Mouse (Mus musculus): Measurements from ENCODE around the gene Mamld1.
"Not testable (repeated sequence)": the region's sequence is repeated elsewhere in the genome, so short reads cannot be mapped to it uniquely, and the experiment has no call there.

Mamld1 gene

DNA sequence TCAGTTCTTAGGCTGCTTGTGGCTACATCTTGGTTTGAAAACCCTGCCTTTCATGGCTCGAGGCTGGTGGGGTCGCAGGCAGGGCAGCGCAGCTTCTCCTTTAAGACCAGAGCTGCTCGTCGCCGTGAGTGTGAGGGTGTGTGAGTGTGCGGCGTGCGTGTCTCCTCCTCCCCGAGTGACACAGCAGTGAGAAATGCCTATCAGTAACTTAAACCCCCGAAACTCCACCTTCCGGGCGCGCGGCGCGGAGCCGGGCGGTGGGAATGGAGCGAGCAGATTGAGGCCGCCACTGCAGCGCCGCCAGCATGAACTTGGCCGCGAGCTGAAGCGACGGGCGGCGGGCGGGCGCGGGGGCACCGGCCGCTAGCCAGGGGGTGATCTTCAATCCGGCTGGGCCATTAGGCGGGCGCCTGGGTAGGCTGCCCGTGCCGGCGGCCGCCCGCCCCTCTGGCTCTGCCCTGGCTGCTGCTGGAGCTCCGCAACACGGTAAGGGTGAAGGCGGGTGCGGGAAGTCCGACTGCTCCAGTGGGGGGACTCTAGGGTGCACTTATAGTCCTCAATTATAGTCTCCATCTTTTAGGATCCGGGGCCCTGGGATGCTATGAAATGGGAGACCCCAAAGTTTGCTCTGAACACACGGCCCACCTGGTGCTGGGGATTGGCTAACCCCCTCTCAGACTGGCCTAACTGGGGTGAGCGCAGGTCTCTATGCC lies at the start of gene Mamld1:
Gene Mamld1, plus strand, starts transcription at position 393 of the 713 bp plus-strand sequence.
- peak; percentile 88 for DNase-seq

DNA sequence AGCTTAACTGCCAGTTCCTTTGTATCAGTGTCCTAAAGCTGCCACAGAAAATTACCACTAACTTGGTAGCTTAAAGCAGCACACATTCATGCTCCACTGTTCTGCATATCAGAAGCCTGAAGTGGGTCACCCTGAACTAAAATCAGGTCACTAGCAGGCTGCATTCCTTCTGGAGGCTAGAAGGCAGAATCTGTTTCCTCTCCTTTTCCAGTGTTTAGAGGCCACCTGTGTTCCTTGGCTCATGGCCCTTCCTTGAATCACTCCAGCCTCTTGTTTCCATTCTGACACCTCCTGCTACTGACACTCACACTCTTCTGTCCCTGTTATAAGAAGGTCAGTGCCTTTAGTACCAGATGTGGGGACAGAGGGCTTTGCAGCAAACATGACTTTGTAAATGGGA lies 25.3 kb upstream of the Mamld1 start:
- no peak for DNase-seq

DNA sequence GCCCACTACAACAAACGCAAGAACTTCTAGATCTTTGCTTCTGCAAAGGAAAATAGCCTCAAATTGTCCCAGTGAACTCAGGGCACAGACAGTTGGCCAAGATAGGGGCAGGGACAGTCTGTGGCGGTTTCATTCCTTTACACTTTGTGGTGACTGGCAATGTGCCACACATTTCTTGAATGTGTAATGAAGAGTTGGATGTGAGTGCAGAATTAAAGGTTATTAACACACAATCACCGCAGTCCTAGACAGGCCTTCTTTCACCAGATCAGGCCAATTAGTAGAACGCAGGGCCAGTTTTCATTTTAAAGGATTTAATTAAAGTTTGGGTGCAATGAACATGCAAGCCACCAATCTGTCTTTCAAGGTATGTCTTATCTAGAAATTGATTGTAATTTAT lies 22.0 kb upstream of the Mamld1 start:
- no peak for DNase-seq

DNA sequence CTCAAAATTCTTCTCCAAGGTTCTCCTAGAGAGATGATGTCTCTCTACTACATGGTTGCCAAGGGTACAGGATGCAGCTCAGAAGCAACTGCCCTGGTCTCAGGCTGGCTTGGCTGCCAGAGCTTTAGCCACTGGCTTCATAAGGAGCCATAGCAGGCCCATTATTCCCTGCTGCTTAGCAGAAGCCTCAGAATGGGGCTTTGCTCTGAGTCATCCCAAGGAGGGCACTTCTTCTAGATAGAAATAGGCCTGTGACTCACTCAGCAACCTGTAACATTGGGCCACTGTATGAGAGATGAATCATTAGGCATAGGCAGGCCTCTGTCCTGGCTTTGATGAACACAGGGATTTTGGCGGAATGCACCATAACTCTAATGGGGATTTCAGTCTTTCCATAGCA lies 21.1 kb upstream of the Mamld1 start:
- not testable (repeated sequence) for DNase-seq

DNA sequence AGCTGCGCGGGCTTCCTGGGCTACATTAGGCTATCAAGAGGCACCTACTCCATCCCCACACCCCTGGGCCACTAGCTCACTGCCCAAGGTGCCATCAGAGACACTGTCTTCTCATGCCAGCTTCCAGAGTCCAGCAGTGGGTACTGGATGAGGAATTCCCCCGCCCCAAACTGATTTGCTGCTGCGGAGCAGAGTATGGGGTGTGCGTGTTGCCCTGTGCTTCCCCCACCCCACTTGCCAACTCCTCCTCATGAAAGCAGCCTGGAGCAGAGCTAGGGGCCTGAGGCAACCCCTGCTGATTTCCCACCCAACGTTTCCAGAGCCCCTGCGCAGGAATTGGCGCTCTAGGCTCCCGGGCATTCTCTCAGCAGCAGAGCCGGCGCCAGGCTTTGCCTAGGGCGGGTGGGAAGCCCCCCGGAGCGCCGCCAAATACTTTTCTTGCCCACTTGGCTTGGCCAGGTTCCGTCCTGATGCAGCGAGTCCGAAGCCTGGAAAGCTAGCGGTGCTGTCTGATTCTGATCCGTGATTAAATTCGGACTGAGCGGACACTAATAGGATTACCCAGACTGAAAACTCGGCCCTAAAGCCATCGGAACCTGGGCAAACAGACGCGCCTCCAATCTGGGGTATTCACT lies 738 bp downstream of the Mamld1 start:
- DNase-seq = peak; percentile 73

DNA sequence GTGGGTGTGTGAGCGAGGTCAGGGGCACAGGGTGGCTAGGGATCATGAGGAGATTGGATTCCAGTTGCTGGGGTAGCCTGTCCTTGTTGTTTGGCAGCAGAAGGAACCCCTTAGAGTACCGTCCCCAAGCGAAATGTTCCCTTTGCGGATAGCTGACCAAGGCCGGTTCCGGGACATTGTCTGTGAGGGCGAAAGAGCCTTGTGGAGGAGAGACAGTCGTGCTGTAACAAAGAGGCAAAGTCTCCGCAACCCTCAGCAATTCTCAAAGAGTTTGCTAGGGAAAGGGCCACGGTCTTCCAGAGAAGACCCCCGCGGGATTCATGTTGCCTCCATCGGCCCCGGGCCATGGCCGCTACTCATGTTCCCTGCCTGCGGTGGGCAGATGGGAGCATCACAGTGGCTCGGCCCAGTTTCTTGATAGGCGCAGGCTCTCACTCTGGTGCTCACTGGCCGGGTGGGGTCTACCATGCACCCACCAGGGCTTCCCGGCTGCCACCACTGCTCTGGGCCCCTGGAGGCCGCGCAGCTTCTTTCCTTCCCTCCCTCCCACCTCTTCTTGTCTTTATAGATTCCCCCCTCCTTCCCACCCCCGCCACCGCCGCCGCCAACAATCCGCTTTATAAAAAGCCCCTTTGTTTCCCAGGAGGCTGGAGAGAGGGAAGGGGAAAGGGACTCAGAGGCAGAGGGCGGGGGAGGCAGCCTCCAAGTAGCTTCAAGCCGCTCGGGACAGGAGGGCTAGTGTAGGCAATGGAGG lies 1.5 kb downstream of the Mamld1 start:
- peak; percentile 92 for DNase-seq

DNA sequence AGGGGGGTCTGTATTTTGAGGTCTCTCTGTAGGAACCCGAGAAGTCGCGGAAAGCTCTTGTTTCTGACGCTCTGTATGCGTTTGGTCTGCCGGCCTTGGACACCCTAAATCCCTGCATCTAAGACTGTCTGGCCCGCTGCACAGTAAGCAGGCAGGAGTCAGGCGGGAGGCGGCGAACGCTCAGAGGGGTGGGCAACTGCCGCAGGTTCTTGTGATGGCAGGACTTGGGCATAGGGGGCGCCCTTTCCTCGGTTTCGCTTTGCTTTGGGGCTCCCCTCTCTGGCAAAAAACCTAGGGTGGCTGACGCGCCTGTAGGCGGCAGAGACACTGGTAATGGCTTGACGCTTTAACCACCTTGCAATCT lies 2.0 kb downstream of the Mamld1 start:
- DNase-seq = peak; percentile 89

DNA sequence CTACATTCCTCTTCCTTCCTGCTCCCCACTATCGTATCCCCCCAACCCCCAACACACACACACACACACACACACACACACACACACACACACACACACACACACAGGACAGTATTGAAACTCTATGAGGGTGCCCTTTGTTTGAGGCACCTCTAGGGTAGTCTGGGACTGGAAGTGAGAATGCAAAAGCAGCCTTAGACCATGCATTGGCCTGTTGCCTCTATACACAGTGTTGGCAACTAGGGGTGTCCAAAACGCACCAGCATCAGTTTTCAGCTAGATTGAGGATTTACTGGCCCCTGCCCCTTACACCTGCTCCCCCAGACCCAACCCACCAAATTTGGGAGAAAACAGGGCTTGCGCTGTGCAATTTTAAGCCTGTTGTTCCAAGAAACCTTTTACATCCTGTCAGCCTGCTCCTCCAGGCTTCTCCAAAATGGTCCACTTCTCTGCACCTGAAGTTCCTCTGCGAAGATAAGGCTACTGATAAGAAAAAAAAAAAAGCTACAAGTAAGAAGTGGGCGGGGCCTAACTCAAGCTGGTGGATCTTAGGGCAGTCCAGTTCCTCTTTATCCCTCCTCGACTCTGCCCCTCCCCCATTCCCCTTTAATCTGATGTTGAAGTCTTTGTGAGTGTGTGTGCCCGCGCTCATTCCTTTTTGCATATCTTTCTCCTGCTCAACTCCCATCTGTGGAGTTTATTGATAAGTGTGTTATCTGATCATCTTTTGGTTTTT lies 2.6 kb downstream of the Mamld1 start:
- peak; percentile 78 for DNase-seq

DNA sequence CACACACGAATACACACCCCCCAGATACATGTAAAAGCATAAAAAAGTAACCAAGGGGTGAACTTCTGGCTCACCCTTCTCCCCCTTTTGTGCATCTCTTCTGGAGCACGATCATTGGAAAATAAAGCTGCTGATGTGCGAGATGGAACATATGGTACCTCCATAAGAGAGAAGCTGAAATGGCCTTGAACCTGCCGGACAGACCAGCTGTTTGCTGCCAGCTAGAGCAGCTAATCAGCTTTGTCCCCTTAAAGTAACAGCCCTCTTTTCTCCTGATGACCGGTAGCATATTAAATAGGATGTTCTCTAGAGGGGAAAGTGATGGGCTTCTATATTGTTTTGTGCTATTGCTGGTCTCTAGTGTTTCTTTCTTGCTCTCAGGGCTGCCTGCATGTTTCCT lies 3.2 kb downstream of the Mamld1 start:
- peak; percentile 64 for DNase-seq

DNA sequence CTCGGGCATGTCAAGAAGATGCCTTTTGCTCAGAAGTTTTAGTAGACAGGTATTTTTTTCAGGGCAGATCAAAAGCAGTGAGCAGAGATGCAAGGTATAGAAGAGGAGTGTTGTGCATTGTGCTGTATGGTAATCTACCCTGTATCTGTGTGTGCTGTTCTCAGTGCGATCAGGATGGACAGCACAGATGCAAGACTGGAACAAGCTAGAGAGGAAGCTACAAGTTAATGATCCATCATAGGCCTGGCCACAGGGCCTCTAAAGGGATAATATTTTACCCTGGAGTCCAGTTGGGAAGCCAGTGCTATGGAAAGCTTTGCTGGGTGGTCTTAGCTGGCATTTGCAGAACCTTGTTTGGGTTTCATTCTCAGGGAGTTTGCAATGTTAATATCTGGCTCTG lies 6.9 kb downstream of the Mamld1 start:
- no peak for DNase-seq

DNA sequence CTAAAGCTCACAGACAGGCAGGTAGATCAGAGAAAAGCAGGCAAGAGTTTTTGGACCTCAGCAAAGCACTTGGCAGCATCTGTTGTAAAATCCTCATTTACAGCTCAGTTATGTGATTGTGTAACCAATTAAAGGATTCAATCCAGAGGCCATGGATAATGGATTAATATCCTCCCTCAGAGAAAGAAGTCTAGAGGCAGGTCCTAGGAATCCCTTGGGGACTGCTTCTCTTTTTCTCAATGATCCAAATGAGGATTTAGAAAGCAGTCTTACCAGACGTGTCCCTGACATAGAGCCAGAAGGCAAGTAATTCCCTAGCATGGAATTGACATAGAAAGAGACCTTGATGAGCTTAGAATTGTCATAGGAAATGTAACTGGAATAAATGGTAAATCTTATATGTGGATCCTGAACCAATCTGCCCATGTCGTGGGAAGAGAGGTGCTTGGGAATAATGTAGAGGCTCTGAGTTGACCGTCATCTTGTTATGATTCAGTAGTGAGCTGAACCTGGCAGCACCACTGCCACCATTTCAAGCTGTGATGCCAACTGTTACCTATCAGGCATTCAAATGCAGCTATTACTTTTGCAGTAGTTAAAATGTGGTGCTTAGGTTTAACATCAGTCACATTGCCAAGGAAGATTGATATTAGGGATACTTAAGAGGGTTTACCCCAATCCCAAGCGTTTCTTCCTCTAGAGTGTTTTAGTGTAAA lies 35.2 kb downstream of the Mamld1 start:
- DNase-seq = no peak

DNA sequence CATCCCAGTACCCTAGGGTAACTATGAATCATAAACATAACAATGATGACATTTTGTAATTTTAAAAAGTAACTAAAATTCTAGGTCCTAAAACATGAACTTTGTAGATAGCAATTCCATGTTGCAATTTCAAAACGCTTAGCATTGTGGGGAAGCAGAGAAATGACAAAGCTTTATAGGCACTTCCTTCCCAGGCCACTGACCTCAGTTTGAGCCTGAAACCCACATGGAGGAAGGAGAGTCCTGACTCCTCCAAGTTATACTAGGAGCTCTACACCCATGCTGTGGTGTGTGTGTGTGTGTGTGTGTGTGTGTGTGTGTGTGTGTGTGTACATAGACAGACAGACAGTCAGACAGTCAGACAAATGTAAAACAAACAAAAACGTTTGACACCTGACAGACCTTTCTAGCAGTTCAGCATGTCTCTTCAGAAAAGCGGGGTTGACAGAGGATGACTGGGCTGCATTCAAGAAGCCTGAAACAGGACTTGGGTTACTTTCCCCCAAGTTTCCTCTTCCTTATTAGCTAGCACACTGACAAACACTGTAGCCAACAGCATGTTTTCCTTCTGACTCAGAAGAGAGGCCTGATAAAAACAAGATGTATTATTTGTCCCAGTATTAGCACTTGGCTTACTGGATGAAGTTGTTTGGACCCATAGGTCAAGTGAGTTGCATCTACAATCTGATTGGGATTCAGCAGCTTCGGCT lies 37.5 kb downstream of the Mamld1 start:
- DNase-seq = no peak

DNA sequence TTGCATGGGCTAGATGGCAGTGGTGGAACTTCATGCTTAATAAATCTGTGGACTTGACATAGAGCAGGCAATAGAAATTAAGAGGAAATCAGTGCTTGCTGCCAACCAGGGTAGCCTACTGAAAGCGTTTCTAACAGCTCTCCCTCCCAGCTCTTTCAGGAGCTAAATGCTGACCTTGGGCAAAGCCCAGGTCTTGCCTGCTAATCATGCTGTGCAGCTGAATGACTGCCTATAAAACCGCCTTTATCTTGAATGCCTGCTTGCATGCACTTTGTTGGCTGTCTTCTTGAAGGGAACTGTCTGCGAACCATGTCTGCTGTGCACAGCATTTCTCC lies 38.0 kb downstream of the Mamld1 start:
- no peak for DNase-seq

DNA sequence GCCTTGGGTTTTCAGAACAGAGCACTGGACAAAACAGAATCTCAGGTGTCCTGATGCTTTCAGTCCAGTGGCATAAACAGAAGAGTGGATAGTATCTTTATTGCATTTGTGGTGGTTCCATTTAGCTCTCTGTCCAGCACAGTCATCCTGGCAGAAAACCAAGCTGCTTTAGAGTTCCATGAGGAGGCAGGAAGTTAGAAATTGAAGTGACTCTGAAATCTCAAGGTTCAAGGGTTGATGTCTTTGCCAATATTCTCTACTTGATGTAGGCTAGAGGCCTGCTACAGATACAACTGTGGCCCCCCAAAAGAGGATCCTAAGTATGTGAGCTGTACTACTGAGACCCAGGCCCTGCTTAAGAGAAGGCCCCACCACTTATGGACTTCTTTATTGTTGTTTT lies 55.8 kb downstream of the Mamld1 start:
- no peak for DNase-seq

DNA sequence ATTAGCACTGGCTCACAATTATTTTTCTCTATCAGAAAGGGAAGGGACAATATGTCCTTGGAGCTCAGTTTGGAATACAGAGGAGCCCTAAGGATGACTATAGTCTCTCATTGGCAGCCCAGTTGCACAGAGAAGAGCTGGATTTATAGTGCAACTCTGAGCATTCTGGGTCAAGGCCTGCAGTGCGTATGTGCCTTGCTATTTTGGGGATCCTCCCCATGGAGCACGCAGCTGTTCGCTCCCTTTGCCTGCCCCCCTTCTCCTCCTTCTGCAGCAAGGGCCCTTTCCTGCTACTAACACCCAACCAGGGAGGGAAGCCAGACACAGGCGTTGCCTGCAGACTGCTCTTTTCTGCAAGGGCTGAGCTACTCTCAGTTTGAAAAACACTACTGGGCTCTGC lies 56.3 kb downstream of the Mamld1 start:
- no peak for DNase-seq

DNA sequence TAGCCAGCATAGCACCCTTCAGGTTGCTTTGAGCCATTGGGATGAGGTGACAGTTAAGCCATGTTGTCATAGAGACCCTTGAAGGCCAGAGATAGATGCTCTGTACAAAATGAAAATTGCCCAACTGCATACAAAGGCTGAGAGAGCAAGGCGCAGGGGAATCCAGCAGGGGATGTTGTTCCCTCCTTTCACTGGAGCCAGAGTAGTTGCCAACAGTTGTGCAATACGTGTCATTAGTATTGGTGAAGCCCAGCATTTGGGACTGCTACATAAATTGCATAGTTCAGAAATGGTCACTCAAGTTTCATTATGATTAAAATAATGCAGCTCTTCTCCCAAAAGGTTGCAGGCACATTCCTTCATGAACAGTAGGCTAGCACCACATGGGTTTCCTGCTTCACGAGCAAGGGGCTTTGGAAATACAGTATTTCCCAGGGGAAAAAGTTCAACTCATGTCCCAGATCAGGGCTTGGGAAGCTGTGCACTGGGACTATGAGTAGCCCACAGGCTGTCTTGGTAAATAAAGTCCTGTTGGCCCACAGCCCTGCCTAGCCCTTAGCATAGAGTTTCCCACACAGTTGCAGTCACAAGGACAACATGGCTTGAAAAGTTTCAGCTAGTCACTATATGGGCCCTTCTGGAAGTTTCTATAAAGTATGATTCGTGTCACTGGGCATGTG lies 58.1 kb downstream of the Mamld1 start:
- no peak for DNase-seq

DNA sequence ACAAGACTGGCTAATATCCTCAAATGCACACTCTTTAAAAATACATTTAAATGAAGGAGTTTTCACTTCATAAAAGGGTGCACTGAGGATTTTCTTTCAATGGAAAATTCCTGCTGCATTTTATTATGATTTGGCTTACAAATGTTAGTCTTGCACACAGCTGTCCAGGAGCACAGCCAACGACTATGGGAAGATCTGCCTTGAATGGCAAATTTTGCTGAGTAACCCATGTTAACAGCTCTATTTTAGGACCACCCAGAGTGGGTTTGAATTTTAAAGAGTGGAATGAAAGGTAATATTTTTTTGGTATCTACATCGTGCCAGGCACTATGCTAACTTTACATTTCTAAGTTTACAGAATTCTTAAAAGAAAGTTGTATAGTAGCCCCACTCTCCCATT lies 60.3 kb downstream of the Mamld1 start:
- no peak for DNase-seq

DNA sequence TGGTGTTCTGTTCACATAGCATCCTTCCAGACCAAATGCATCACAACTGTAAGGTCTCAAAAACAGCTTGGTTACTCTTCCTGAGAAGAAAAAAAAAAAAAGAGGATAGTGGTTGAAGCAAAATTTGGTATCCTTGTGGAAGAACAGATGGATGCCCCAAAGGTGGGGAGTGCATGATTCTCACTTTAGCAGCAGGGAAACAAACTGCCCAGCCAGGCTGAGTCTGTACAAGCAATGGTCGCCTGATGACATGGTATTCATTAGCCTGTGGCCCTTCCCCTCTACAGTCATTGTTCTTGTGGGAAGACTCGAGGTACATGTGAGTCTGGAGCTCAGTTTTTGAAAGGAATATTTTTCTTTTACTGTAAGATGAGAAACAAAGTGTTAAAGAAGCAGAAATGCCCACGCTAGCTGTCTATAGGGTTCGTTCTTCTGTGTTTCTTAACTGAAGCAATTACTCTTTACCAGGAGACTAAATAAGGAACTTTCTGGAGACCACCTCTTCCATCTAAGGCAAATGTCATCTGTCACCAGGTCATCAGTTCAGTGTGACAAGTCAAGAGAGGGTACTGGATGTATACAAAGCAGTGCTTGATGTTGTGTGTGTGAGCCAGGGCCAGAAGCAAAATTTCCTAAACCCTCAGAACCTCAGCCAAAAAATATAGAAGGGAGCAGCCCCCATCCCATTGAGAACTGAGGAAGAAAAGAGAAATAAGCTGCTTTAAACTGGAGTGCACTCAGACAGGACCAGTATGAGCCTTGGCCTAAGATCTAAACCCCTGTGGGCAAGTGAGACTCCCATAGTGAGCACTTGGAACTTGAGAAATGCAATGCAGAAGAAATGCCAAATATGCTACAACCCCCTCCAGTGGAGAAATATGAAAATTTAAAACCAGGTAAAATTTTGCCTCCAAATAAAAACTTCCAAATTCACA lies 72.6 kb downstream of the Mamld1 start:
- no peak for DNase-seq

DNA sequence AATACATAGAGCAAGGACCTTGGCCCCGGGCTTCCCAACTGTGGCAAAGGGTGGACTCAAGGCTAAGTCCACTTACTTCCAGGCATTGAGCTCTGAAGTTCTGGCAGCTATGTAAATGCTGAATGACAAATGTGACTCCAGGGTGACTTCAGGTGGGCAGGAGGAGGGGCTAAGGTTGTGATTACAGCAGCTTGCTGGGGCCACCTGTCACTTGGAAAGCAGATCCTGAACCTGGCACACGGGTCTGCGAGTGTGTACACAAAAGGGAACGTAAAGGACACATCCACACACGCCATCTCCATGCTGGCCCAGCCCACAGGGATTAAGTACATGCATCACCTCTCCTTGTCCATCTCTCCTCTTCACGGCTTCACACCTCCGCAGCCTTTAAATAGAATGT lies 75.0 kb downstream of the Mamld1 start:
- DNase-seq = no peak

DNA sequence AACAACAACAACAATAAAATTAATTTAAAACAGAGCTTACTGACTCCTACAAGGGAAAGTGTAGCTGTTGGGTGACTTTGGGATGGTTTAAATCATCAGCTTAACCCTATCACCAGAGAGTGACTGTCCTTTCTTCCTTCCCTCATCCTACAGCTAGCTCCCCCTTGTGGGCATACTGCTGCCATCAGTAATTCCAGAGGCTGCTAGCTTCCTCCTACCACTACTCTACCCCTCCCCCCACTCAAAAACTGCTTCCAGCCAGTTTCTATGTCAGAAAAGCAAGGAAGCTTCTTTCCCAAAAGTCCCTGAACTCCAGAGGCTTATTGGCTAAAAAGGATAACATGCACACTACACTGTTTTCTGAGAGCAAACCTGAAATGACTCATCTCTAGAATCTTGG lies 81.4 kb downstream of the Mamld1 start:
- DNase-seq = peak; percentile 33

DNA sequence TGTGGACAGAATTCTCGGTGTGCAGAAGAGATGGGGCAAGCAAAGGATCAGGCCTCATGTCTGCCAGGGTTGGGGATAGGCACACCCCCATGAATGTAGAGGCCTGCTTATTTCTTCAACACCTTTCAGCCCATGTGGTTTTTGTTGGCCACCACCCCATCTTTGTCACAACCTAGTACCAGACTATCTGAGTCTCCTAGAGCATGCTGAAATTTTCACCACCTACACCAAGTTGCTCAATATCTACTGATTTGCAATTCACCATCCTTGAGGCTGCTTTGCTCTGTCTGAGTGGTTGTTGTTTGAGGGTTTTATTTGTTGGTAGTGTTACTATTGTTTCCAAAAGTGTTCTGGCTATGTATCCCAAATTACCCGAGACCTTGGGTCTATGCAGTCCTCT lies 91.3 kb downstream of the Mamld1 start:
- DNase-seq = no peak
